Mouse (Mus musculus) urinary bladder, postnatal 25 days (tissue): ENCODE results near the gene Nelfcd.

Experiments used
- DNase-seq: peaks from one replicate; pipeline ENCODE4 v3.0.0; 2022; ENCODE audit warnings: low spot score

Nelfcd gene

DNA sequence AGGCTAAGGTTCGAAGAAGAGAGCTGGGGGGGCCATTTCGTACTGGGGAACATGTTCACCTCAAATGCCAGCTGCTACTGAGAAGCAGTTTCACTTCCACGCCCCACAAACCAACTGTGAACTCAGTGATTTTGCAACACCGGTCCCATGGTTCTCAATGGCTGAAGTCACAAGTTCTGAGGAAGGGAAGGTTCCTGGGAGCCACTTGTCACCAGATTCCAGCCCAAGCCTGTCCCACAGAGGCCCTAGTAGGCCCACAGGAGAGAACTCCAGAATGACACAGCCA is 22.0 kb downstream of the Nelfcd start:
- DNase-seq: no peak

DNA sequence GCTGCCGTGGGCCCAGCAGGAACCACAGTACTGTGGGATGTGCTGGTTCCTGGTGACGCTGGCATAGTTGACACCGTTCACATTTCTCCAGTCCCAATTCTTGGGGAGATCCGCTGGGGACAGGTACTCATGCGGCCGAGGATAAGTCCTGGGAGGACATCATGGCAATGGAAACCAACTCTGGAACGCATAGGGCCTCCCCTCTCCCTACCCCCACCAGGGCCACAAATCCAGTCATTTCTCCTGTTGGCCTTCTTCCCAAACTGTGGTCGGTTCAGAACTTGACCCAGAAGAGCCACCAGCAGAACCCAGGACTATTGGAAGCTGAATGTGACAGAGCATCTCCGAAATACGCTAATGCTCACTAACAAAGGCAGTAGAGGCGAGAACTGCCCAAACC is 22.6 kb downstream of the Nelfcd start:
- DNase-seq: no peak

DNA sequence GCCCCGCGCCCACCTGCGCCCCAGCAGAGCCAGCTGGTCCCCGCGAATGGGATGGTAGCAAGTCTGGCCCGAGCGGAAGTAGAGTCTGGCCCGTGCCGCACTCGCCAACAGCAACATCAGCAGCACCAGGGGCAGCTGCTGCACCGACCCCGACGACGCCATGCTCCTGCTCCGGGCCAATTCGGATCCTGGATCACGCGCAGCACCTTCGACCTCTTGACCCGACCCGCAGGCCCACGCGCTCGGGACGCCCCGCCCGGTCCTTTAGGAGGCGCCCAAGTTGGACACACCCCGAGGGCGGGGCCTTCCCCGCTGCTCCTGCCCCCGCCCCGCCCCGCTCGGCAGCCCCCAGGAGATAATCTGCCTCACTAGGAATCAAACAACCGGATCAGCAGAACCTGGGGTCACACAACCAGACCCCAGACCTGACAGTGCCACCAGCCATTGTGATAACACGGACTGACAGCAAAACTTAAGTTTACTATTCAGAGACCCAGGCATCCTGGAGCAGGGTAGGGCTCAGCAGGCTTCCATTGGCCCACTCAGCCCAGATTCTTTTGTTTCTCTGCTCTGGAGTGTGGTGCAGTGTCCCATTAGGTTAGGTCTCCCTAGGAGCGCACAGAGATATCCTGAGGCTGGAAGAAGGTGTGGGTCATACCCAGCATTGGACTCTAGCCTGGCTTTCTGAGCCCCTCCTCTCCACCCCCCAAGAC is 23.3 kb downstream of the Nelfcd start, which contains the start of gene Ctsz:
Ctsz (minus strand) TSS at position 303 of the 713 bp plus-strand sequence.
- DNase-seq: peak; percentile 69

DNA sequence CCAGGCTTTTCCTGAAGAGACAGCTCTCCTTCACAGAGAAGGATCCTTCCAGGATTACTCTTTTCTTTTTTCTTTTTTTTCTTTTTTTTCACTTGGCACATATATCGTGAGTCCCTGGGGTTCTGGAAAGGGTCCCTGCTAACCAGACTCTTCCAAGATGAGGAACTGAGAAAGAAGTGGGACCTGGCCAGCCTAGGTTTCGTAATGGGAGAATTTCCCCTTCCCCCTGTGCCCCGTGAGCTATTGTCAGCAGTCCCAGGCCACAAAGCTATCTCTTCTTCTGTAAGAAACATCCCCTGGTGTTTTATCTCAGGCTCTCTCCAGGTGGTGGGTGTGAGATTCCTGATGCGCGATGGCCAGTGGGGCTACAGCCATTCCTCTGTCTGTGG is 23.8 kb downstream of the Nelfcd start:
- DNase-seq: no peak

DNA sequence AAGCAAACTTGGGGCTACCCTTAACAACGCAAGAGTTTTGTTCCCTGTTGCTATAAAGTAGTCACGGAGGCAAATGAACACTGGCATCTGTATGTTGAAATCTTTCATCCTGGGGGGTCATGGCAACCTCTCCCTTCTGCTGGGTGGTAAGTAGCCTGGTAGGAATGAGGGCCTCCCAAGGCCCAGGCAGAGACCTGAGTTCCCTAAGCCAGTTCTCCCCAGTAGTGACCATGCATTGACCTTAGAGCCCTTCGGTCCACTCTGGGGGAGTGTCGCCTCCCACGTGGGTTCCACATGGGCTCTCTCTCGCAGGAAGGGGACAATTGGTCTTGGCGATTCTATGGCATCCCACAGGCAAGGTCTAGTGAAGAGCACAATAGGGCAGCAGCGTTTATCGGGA is 24.4 kb downstream of the Nelfcd start:
- no peak for DNase-seq

DNA sequence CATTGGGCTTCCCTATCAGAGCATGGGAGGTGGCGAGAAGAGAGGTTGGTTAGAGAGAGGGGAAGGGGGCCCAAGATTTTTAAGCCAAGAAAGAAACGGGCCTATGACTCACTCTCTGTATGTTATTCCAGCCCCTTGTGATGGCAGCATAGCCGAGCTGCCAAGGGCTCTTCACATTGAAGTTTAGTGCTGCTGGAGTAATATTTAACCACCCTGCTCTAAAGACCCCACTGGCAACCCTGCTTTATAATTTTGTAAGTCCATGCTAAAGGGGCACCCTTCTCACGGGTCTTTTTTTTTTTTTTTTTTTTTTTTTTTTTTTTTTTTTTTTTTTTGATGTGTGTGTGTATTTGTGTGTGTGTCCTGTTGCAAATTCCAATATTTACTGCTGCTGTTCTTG is 26.3 kb downstream of the Nelfcd start:
- DNase-seq: no peak

DNA sequence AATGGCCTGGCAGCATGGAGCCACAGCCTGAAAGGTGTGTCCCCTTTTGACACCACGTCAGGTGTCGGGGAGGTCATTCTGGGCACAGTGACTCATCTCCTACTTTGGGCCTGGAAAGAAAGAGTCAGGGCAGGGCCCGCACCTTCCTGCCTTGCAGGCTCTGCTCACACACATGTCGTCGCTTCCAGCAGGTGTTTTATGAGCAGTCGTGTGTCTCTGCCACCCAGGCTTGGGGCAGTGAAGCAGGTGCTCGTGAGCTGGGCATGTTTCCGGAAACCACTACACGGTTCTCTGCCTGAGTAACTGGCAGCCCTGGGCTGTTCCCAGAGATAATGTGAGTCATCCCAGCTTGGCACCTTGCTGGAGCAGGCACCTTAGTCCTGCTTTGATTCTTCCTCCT is 26.9 kb downstream of the Nelfcd start:
- no peak for DNase-seq

DNA sequence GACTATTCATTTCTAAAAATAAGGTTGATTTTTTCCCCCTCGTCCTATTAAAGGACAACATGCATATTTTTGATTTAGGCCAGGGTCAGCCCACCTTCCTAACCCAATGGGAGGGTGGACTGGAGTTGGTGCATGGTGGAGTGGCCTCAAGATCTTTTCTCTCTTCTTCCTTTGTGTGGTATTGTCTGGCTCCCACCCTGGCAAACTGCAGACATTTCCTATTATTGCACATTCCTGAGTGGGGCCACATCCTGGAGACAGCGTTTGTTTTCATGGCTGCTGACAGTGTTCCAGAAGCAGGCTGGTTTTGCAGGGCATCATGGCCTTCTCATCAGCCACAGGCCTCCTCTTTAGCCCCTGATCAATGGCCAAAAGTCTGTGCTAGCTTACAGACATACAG is 27.4 kb downstream of the Nelfcd start:
- DNase-seq: no peak

DNA sequence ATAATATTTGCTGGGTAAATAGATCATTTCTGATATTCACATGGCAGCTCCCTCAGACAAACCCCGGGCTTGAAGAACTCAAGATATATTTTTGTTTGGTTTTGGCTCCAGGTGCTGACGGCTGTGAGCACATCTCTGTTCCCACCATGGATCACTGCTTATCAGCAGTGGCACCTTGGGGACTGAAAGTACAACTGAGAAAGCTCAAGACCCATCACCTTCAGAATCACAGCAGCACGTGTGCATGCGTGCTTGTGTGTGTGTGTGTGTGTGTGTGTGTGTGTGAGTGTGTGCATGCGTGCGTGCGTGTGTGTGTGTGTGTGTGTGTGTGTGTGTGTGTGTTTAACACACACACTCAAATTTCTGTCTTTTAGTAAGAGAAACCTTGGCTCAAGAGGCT is 28.8 kb downstream of the Nelfcd start:
- DNase-seq: no peak

DNA sequence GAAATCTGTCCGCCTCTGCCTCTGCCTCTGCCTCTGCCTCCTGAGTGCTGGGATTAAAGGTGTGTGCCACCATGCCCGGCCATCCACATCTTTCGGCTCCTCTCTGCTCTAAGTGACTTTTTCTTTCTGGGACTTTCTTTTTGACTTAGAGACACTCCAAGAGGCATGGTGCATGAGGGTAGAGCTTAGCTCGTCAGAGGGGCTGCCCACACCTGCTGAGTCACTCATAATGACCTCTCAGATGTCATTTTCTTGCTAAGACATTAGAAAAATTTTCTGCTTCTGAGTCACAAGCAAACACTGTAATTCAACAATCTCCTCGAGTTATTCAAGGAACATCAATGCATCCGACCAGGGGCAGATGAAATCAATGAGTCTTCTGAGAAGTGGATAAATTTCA is 29.4 kb downstream of the Nelfcd start:
- no peak for DNase-seq

DNA sequence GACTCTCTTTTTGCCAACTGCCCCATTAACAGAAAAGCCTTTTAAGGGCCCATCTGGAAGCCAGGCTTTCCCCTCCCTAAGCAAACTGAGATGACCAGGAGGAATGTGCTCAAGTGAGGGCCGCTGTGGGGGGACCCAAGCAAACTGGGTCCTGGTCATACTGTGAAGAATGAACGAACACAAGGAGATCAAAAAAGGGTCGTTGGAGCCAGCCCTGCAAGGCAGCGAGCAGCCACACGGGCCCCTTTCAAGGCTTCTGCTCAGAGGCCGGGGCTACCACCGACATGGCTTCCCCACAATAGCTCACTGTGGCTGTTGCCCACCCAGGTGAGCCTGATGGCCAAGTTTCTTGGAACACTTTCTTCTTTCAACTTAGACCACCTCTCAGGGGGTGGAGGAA is 30.9 kb downstream of the Nelfcd start:
- DNase-seq: no peak

DNA sequence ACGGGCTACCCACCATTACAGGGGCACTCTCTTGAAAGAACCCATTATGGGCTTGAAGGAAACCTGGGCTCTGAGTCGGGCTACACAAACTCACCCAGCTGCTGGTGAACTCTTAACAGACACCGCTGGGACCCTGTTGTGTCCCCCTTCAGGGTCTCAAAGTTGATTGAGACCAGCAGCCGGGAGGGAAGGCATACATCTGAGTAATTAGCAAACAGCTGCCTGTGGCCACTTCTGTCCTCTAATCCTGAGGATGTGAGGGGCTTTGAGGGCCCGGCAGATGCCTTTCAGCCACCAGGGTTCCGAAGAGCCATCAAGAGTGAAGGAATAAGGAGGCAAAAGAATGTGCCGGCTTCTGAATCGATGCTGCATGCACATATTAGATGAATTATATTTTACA is 31.3 kb downstream of the Nelfcd start:
- no peak for DNase-seq

DNA sequence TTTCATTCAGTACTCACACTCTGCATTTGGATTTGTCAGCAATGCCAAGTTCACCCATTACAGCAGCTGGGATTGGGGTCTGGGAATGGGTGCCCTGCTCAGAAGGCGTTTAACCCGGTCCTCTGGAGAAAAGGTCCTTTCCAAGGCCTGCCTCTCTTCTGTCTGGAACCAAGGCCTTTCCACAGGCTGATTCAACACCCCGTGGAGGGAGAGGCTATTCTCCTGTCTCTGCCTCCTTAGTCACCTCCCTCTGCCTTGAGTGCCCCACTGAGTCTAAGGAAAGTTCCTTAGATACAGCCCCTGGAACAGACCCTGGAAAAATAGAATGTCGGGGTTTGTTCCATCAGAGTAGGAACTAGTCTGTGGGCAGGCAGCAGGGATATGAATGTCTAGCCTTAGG is 32.8 kb downstream of the Nelfcd start:
- DNase-seq: no peak

DNA sequence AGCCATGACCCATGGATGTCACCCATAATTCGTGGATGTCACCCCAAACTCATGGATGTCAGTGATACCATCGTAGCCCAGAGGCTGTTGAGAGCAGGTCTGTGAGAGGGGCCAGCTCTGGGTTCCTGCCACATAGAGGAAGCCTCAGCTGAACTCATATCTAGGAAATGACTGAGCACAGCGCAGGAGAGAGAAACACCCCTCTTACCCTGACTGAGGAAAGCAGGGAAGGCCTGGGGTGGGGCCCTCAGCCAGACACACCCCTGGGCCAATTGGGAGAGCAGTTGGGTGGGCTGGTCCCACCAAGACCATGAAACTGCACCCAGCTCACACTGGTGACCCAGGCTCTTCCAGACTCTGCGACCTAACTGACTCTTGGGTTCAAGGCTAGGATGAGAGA is 34.7 kb downstream of the Nelfcd start, which contains the start of gene Tubb1:
Tubb1 (plus strand) TSS at position 343 of the 400 bp plus-strand sequence.
- DNase-seq: no peak

DNA sequence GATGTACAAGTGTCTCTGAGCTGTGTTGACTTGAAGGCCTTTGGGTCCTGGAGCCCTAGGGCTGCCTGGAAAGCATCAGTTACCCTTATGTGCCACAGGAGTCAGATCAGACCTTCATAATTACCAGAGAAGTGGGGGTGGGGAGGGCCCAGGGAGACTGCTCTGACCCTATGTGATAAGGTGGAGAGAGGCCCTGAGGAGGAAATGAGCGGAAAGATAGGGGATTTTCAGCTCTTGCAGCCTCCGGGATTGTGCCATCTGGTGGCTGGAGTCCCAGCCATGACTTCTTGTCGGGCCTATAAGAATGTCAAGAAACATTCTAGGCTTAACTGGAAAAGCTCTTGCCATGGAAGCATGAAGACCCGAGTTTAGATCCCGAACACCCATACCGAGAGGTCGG is 38.1 kb downstream of the Nelfcd start:
- no peak for DNase-seq

DNA sequence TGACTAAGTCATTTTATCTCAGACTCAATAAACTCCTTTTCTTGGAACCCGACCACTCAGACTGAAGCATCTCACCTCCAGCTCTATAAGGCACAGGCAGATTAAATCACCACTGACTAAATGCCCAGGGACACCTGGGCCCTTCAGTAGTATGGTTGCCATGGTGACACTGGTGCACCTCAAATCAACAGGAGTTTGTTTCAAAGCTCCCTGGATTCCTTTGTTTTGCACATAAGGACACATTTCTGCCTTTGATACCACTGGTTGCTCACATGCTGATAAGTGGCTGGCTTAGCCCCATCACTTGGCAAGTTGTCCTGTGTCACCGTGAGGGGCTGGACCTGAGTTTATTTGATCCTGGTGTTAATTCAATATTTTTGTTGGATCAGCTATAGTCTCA is 43.8 kb downstream of the Nelfcd start:
- no peak for DNase-seq

DNA sequence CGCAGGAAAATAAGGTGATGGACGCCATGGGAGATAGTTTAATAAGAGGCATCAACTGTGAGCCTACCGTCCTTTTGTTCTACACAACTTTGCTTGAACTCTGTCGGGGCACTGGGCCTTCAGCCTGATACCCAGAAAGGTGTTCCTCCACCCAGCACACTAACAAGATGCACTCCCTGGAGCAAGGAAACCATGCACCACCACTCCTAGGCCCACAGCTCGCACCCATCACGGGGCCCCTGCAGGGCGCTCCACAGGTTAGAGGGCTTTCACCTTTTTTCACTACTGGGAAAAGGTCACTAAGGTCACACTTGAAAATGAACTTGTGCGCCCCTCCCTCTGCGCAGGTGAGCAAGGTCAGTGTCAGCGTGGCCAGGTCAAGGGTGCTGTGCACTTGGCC is 47.8 kb downstream of the Nelfcd start:
- peak; percentile 15 for DNase-seq

DNA sequence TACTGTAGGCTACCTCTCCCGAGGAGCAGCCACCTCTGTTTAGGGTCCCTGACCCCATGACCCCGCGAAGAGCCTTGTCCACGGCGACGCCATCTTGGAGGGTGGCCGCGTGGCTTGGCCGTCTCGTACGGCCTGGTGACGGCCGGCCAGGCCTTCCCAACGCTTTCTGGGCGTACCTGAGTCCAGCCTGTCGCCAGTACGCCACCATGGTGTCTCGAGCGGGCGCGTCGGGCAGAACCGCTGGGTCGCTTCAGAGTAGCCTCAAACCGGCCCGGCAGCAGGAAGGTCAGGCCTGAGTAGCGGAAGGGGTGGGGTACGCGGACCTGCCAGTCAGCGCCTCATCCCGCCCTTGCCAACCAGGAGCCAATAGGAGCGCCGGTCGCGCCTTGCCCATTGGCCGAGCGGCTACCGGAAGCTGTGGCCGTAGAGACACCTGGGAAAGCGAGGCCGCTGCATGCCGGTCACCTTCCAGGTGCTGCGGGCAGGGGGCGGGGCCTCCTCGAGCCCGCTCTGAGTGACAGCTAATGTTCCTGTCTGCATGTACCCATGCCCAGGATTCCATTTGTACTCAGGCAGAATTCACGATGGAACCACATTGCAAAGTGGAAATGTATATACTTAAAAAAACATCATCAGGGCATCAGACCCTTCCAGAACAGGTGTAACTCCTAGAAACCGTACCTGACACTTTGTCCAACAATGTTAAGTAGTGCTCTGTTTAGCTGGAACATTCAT is 48.4 kb downstream of the Nelfcd start, which contains the start of gene Atp5e:
Atp5e (minus strand) TSS at position 317 of the 735 bp plus-strand sequence.
- peak; percentile 92 for DNase-seq

DNA sequence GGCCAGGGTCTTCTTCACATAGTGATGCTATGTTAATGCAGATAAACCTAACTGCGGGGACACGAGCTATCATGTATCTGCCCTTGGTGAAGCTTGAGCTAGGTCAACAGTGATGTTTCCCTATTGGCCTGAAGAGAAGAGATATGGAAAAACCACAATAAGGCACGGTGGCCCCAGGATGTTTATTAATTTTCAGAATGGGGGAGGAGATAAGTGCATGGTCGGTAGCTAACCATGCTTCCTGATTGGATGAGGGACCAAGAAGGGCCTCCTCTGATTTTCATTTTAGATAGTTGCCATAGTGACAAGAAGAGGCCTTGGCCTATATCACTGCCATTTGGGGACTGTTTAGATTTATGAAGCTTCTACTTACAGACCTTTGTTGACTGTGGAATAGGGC is 54.7 kb downstream of the Nelfcd start:
- no peak for DNase-seq

DNA sequence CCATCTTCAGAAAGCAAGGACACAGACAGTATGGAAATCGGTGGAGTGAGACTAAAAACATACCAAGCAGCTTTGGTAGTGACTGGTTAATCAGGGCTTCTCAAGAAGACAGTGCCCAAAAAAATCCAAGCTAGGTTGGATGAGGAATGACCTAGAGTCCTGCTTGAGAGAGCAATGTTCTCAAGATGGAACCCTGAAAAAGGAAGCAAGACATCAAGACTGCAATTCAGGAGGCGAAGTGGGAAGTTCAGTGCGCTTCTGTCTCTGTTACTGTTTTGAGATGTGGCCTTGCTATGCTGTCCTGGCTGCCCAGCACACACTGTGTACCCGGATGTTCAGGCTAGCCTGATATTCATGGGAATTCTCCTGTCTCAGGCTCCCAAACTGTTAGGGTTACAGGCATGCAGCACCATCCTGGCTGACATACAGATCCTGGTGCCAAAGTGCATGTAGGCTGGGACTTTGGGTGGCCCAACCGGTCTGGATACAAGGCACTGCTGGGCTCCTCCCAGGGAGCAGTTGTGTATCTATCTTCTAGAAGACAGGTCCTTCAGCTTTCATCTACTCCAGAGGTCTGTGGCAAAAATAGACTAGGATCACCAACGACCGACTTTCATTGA is 55.3 kb downstream of the Nelfcd start:
- DNase-seq: no peak

DNA sequence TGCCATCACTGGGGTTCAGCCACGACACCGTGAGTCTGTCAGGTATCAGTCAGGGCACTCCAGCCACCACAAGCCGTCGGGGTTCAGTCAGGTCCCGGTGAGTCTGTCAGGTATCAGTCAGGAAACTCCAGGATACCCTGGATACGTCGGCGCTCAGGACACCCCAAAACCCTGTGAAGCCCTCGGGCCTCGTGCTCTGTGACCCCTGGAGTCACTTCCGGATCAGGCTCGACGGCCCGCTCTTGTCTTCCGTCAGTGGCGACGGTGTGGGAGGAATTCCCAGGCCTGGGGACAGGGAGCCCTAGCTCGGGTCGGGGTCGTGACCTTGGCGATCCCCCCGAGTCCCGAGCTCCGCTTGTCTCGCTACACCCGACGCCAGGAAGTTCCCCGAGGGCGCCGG is 56.8 kb downstream of the Nelfcd start:
- peak; percentile 13 for DNase-seq

DNA sequence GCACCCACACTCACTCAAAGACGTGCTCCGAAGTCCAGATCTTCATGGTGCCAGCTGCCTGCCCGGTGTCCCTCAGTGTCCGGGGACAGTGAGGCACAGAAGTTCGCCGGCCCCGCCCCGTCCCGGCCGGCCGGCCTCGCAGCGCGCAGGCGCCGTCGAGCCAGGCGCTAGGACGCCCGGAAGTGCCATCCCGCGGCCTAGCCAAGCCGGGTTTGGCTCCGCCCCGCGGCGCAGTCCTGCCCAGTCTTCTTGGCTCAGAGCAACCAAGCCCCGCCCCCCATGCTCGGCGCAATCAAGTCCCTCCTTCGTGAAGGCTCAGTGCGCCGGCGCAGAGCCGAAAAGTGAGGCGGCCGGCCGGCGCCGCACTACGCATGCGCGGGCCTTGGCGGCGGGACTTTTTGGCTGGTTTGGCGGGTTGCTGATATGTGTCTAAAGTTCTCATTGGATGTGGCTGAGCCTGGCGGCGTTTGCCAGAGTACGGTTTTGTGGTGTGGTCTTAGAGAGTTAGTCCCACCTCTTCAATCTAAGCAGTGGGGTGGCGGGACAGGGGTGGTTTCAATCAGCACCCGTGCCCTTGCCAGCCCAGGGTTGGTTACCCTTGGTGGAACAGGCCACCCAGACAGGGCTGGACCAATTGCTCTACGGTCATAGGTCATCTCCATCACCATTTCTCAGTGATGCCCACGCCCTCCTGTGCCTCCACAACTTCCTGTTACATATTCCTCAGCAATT is 57.4 kb downstream of the Nelfcd start, which contains the start of gene Prelid3b:
Prelid3b (minus strand) TSS at position 264 of the 732 bp plus-strand sequence.
- DNase-seq: peak; percentile 100

DNA sequence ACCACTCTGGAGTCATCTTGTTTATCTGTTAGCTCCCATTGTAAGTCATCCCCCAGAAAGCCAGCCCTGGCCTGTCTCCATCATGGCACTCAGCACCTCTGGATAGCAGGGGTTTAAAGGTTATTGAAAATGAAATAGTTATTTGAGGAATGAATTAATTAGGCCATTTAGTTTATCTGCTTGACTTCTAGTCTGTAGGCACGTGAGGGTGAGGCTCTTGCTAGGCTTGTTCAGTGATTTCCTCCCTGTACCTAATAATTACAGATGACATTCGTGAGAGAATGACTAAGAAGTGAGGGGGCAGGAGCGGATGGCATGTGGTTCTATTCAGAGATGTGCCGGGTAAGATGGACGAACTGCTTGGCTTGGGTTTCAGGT is 57.9 kb downstream of the Nelfcd start:
- DNase-seq: no peak
